Mouse (Mus musculus) CH12.LX (cell line): ENCODE results near the gene Actn3. TPM values are rescaled to one million over a fixed set of nuclear protein-coding genes. Genes with fewer than 3 reads are reported as not detected.

Experiments used
- DNase-seq: peaks from one replicate; pipeline ENCODE4 v3.0.0-alpha.2; 2013; ENCODE audit errors: extremely low read depth
- H3K27ac ChIP-seq: 2 replicates; pipeline ENCODE4 v1.5.1; 2012; ENCODE audit warnings: low read depth, mild to moderate bottlenecking, control low read depth, moderate library complexity; ENCODE audit not compliant: insufficient read depth
- H3K27me3 ChIP-seq: replicated peaks from 2 replicates; pipeline ENCODE3; 2012; ENCODE audit warnings: inconsistent platforms
- H3K36me3 ChIP-seq, 2 experiments: replicated peaks in 1 of 2; 2 replicates each; pipeline versions ENCODE3 to v1.6.1; 2012; ENCODE audit warnings: inconsistent platforms in 1 of 2, low read length in 1 of 2, mild to moderate bottlenecking in 1 of 2, mixed read lengths in 1 of 2, moderate library complexity in 1 of 2; ENCODE audit not compliant: control insufficient read depth in 1 of 2, insufficient read depth in 1 of 2
- H3K4me1 ChIP-seq, 2 experiments: 2 replicates each; pipeline ENCODE4 v1.6.1; 2012; ENCODE audit warnings: inconsistent platforms in 1 of 2, moderate library complexity in 1 of 2; ENCODE audit not compliant: insufficient read depth in 2 of 2, control insufficient read depth in 1 of 2
- H3K4me2 ChIP-seq: 2 replicates; pipeline ENCODE4 v1.6.1; 2012; ENCODE audit warnings: low read depth, mild to moderate bottlenecking, control low read depth; ENCODE audit not compliant: poor library complexity, insufficient read depth, severe bottlenecking
- H3K4me3 ChIP-seq, 3 experiments: fragments of 150-350 bp in 1 of 3; sonication (generic) in 1 of 3; replicated peaks in 1 of 3; 2 replicates each; pipeline versions ENCODE3 to v1.5.1; 2011 to 2012; ENCODE audit warnings: low read depth in 2 of 3, low read length in 2 of 3, mild to moderate bottlenecking in 2 of 3, moderate library complexity in 2 of 3, control low read depth in 1 of 3, improper control_type of control experiment in 1 of 3, inconsistent platforms in 1 of 3, mixed read lengths in 1 of 3; ENCODE audit not compliant: poor library complexity in 1 of 3
- H3K79me2 ChIP-seq: replicated peaks from 2 replicates; pipeline ENCODE4 v1.6.1; 2012; ENCODE audit warnings: mild to moderate bottlenecking, moderate library complexity; ENCODE audit not compliant: control insufficient read depth, poor library complexity, insufficient read depth, severe bottlenecking; ENCODE audit errors: extremely low read depth
- H3K9ac ChIP-seq: 2 replicates; pipeline ENCODE4 v1.6.1; 2012; ENCODE audit warnings: low read depth, mild to moderate bottlenecking, control low read depth, moderate library complexity; ENCODE audit not compliant: insufficient read depth
- H3K9me3 ChIP-seq: replicated peaks from 2 replicates; pipeline ENCODE3; 2012; ENCODE audit warnings: low read length, inconsistent platforms, mixed read lengths
- CHD2 ChIP-seq: IDR thresholded peaks from 2 replicates; pipeline ENCODE4 v1.6.1; 2011; ENCODE audit warnings: low read length, improper control_type of control experiment
- CTCF ChIP-seq, 2 experiments: IDR thresholded peaks in 1 of 2; conservative IDR thresholded peaks in 1 of 2; 2 replicates each; pipeline ENCODE4 v1.5.1; 2011 to 2012; ENCODE audit warnings: low read depth in 2 of 2, low read length in 2 of 2, improper control_type of control experiment in 1 of 2, inconsistent platforms in 1 of 2, mild to moderate bottlenecking in 1 of 2, moderate library complexity in 1 of 2
- E2F4 ChIP-seq: IDR thresholded peaks from 2 replicates; pipeline ENCODE4 v1.6.1; 2011; ENCODE audit warnings: low read depth, low read length, improper control_type of control experiment; ENCODE audit not compliant: insufficient replicate concordance
- ELF1 ChIP-seq: IDR thresholded peaks from 2 replicates; pipeline ENCODE4 v1.6.1; 2014; ENCODE audit warnings: low read depth, mild to moderate bottlenecking, inconsistent platforms, low read length, improper control_type of control experiment
- EP300 ChIP-seq: IDR thresholded peaks from 2 replicates; pipeline ENCODE4 v1.6.1; 2011; ENCODE audit warnings: low read length, improper control_type of control experiment
- GABPA ChIP-seq: IDR thresholded peaks from 2 replicates; pipeline ENCODE4 v1.6.1; 2012; ENCODE audit warnings: low read depth, low read length, improper control_type of control experiment, inconsistent platforms; ENCODE audit not compliant: insufficient replicate concordance
- HCFC1 ChIP-seq: IDR thresholded peaks from 2 replicates; pipeline ENCODE4 v1.6.1; 2012; ENCODE audit warnings: low read depth, mild to moderate bottlenecking, inconsistent platforms, low read length, improper control_type of control experiment
- IRF4 ChIP-seq: IDR thresholded peaks from 2 replicates; pipeline ENCODE4 v1.6.1; 2014; ENCODE audit warnings: low read depth, mild to moderate bottlenecking, inconsistent platforms, low read length, improper control_type of control experiment
- KAT2A ChIP-seq: IDR thresholded peaks from 2 replicates; pipeline ENCODE4 v1.6.1; 2012; ENCODE audit warnings: low read length, improper control_type of control experiment, inconsistent platforms; ENCODE audit not compliant: insufficient replicate concordance
- MAX ChIP-seq: IDR thresholded peaks from 2 replicates; pipeline ENCODE4 v1.6.1; 2011; ENCODE audit warnings: low read length, improper control_type of control experiment
- MAZ ChIP-seq: IDR thresholded peaks from 2 replicates; pipeline ENCODE4 v1.6.1; 2012; ENCODE audit warnings: low read depth, mild to moderate bottlenecking, inconsistent platforms, low read length, improper control_type of control experiment, moderate library complexity
- MEF2A ChIP-seq: IDR thresholded peaks from 2 replicates; pipeline ENCODE4 v1.6.1; 2014; ENCODE audit warnings: low read depth, mild to moderate bottlenecking, inconsistent platforms, low read length, improper control_type of control experiment, borderline replicate concordance
- MXI1 ChIP-seq: IDR thresholded peaks from 2 replicates; pipeline ENCODE4 v1.6.1; 2011; ENCODE audit warnings: mild to moderate bottlenecking, low read depth, low read length, improper control_type of control experiment
- MYC ChIP-seq: IDR thresholded peaks from 2 replicates; pipeline ENCODE4 v1.6.1; 2011; ENCODE audit warnings: low read depth, mild to moderate bottlenecking, improper control_type of control experiment, low read length
- NELFE ChIP-seq: IDR thresholded peaks from 2 replicates; pipeline ENCODE4 v1.6.1; 2011; ENCODE audit warnings: low read depth, low read length, improper control_type of control experiment
- NRF1 ChIP-seq: IDR thresholded peaks from 2 replicates; pipeline ENCODE4 v1.6.1; 2014; ENCODE audit warnings: low read depth, mild to moderate bottlenecking, inconsistent platforms, low read length, improper control_type of control experiment, moderate library complexity
- PAX5 ChIP-seq: IDR thresholded peaks from 2 replicates; pipeline ENCODE4 v1.6.1; 2012; ENCODE audit warnings: low read length, inconsistent platforms, mixed read lengths
- POLR2A ChIP-seq: IDR thresholded peaks from 2 replicates; pipeline ENCODE4 v1.6.1; 2011; ENCODE audit warnings: low read depth, mild to moderate bottlenecking, improper control_type of control experiment, low read length
- POLR2AphosphoS2 ChIP-seq: IDR thresholded peaks from 2 replicates; pipeline ENCODE4 v1.6.1; 2011; ENCODE audit warnings: low read depth, low read length, improper control_type of control experiment
- RAD21 ChIP-seq: IDR thresholded peaks from 2 replicates; pipeline ENCODE4 v1.6.1; 2011; ENCODE audit warnings: low read depth, mild to moderate bottlenecking, low read length, improper control_type of control experiment, moderate library complexity
- RCOR1 ChIP-seq: conservative IDR thresholded peaks from 2 replicates; pipeline ENCODE4 v1.6.1; 2012; ENCODE audit warnings: low read depth, mild to moderate bottlenecking, inconsistent platforms, low read length, improper control_type of control experiment
- SIN3A ChIP-seq: IDR thresholded peaks from 2 replicates; pipeline ENCODE4 v1.6.1; 2012; ENCODE audit warnings: low read length, improper control_type of control experiment, inconsistent platforms
- TBP ChIP-seq: conservative IDR thresholded peaks from 2 replicates; pipeline ENCODE4 v1.6.1; 2011; ENCODE audit warnings: low read depth, low read length, improper control_type of control experiment
- UBTF ChIP-seq: IDR thresholded peaks from 2 replicates; pipeline ENCODE4 v1.6.1; 2012; ENCODE audit warnings: low read depth, mild to moderate bottlenecking, inconsistent platforms, low read length, improper control_type of control experiment, moderate library complexity
- USF1 ChIP-seq: IDR thresholded peaks from 2 replicates; pipeline ENCODE4 v1.6.1; 2014; ENCODE audit warnings: low read depth, mild to moderate bottlenecking, inconsistent platforms, low read length, improper control_type of control experiment
- USF2 ChIP-seq: conservative IDR thresholded peaks from 2 replicates; pipeline ENCODE4 v1.6.1; 2011; ENCODE audit warnings: low read depth, low read length, improper control_type of control experiment
- ZKSCAN1 ChIP-seq: IDR thresholded peaks from 2 replicates; pipeline ENCODE4 v1.6.1; 2012; ENCODE audit warnings: low read depth, inconsistent platforms, low read length, improper control_type of control experiment, borderline replicate concordance
- ZMIZ1 ChIP-seq: IDR thresholded peaks from 2 replicates; pipeline ENCODE4 v1.6.1; 2012; ENCODE audit warnings: low read depth, mild to moderate bottlenecking, inconsistent platforms, low read length, improper control_type of control experiment
- ZNF384 ChIP-seq: IDR thresholded peaks from 2 replicates; pipeline ENCODE4 v1.6.1; 2012; ENCODE audit warnings: low read depth, low read length, improper control_type of control experiment, inconsistent platforms
- dilution Hi-C: fragments of 300-500 bp; cut with MboI; formaldehyde crosslinking; loops from 2 replicates; pipeline ENCODE4 v1.14.3; 2020; ENCODE audit warnings: low sequenced_read_pairs; ENCODE audit not compliant: extremely low pct_unique_long_range_greater_than_20kb, extremely low pct_ligation_motif_present
- in situ Hi-C: fragments of 300-500 bp; cut with MboI; formaldehyde crosslinking; loops from 3 replicates; pipeline ENCODE4 v1.14.3; 2019; ENCODE audit warnings: low sequenced_read_pairs, low pct_ligation_motif_present, low pct_unique_long_range_greater_than_20kb, mixed read lengths
- polyA plus RNA-seq: library from polyadenylated mRNA; unstranded; fragments of >175 nt; gene quantifications from 2 replicates; pipeline ENCODE4 v1.2.1, GENCODE M21; 2012; ENCODE audit warnings: low read depth; ENCODE audit not compliant: insufficient read length
- total RNA-seq, 2 experiments: library from RNA; depleted of rRNA; stranded (reverse); fragments of 300-350 nt in 1 of 2; fragments of >200 nt in 1 of 2; gene quantifications; 2 replicates each; pipeline ENCODE4 v1.2.3; 2012 to 2014

Actn3 gene
- total and polyA plus RNA-seq, 3 experiments = 0.34 to 0.41 TPM; not detected in 1

- peak overlapping the region; percentile 53 for H3K4me2 ChIP-seq
- H3K4me3 ChIP-seq = peak overlapping the region; percentile 84 to 97 (median 84)
- peaks cover 19 to 40% of the 10 kb centered on the region in 2 experiments for H3K4me1 ChIP-seq
- no peaks in the 10 kb centered on the region for H3K9me3 ChIP-seq
- peaks cover 26% of the 10 kb centered on the region for H3K27me3 ChIP-seq
- TF ChIP-seq USF2 = 0 out of 2 replicates have a peak, but pooled peaks have one; percentile 14
- no peak for TF ChIP-seq UBTF
- no peak for TF ChIP-seq IRF4
- peak; percentile 72 for TF ChIP-seq MYC
- TF ChIP-seq POLR2AphosphoS2 = no peak
- TF ChIP-seq CHD2 = no peak
- no peak for TF ChIP-seq GABPA
- TF ChIP-seq ELF1 = no peak
- peak; percentile 59 for TF ChIP-seq MXI1
- TF ChIP-seq MAX = peak; percentile 86
- TF ChIP-seq USF1 = no peak
- no peak for TF ChIP-seq SIN3A
- TF ChIP-seq ZNF384 = no peak
- peaks cover 18 to 41% of the 10 kb centered on the region in 2 experiments for H3K36me3 ChIP-seq
- DNase-seq = peak; percentile 14
- H3K79me2 ChIP-seq = no peaks in the 10 kb centered on the region; the same call in 1 of the 2 replicates
- no peak overlapping the region for H3K27ac ChIP-seq
- peak overlapping the region; percentile 57 for H3K9ac ChIP-seq
- dilution Hi-C loops = no loop called here
- in situ Hi-C loops = no loop called here
Measured at GRCm38 (mm10) chr19:4879324-4879703, 1.6 kb upstream of the Actn3 start.

- no peak within 1 kb of the TSS for H3K27ac ChIP-seq
- peak within 1 kb of the TSS; percentile 84 to 97 (median 84) for H3K4me3 ChIP-seq
- peaks cover 18 to 35% of the 10 kb centered on the region in 2 experiments for H3K36me3 ChIP-seq
- peak within 1 kb of the TSS; percentile 57 for H3K9ac ChIP-seq
- H3K4me1 ChIP-seq = peaks cover 19 to 40% of the 10 kb centered on the region in 2 experiments
- dilution Hi-C loops = no loop called here
- no peaks in the 10 kb centered on the region for H3K9me3 ChIP-seq
- peak within 1 kb of the TSS; percentile 69 for H3K4me2 ChIP-seq
- no peaks in the 10 kb centered on the region; the same call in 1 of the 2 replicates for H3K79me2 ChIP-seq
- H3K27me3 ChIP-seq = peaks cover 31% of the 10 kb centered on the region
- in situ Hi-C loops = no loop called here
- DNase-seq = peak; percentile 95
- TF ChIP-seq MAX (peak; percentile 81), USF2 (no peak), TBP (peak; percentile 82), POLR2AphosphoS2 (0 out of 2 replicates have a peak, but pooled peaks have one; percentile 27), ZMIZ1 (peak; percentile 61), KAT2A (no peak), HCFC1 (peak; percentile 69), RCOR1 (0 out of 2 replicates have a peak, but pooled peaks have one; percentile 37), MYC (peak; percentile 15; the same call in 1 of the 2 replicates), ZKSCAN1 (no peak), ELF1 (peak; percentile 99), MAZ (peak; percentile 52), NRF1 (peak; percentile 75), POLR2A (peak; percentile 86), CTCF (conservative IDR thresholded peaks at IDR 0.05 in 1 of 2, IDR thresholded peaks at IDR 0.05 in 1 of 2; ENCODE audit: low read depth in 2 of 2, low read length in 2 of 2) (no peak), MXI1 (peak; percentile 55), SIN3A (peak; percentile 77), ZNF384 (no peak), RAD21 (no peak), NELFE (peak; percentile 87), MEF2A (no peak), CHD2 (peak; percentile 93), PAX5 (no peak), E2F4 (peak; percentile 83; the same call in 1 of the 2 replicates), EP300 (no peak)
Measured at GRCm38 (mm10) chr19:4878405-4879323, 955 bp upstream of the Actn3 start, which contains the start of gene Zdhhc24. Gene Zdhhc24 (plus strand): TSS chr19:4878668.
